Mouse (Mus musculus): ENCODE data around the gene Rhov. TPM values are rescaled to one million over a fixed set of nuclear protein-coding genes. Genes with fewer than 3 reads are reported as not detected.

Gene Rhov
- total RNA-seq, 2 experiments from 2014 or later = 5.9 to 7.1 TPM

DNA sequence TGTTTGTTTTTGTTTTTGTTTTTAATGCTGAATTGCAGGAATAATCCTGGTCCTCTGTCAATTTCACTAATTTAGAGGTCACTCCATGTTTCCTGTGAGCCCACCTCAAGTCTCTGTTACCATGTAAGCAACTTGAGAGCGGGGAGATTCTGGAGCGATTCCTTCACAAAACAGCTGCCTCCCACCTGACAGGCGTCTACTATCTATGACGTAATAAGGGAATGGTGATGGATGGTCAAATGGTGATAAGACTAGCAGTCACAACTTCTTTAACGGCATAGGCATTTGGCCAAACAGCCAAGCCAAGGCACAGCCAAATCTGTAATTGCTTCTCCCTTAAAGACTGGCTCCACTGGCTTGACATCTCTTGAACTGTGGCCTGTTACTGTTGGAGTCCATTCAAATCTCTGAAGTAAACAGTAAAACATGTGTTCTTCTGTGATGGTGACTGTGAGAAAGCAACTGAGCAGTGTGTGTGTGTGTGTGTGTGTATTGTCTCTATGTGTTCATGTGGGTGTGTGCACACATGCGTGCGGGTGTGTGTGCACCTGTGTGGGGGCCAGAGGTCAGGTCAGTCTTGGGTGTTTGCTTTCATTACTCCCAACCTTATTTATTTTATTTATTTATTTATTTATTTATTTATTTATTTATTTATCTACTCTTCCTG lies 11.0 kb upstream of the Rhov start:
- DNase-seq (ENCODE audit: low spot score in 2 of 2) = no peak
- Histone ChIP-seq H3K27ac (no peak overlapping the region), H3K4me3 (no peak overlapping the region)
- TF ChIP-seq CTCF (conservative IDR thresholded peaks at IDR 0.05) = no peak

GRCm38 (mm10) chr2:119277810-119278209 lies 6.7 kb upstream of the Rhov start:
- DNase-seq (ENCODE audit: low spot score in 2 of 2) = no peak
- no peak for TF ChIP-seq CTCF (conservative IDR thresholded peaks at IDR 0.05)
- H3K27ac ChIP-seq = no peak overlapping the region
- no peak overlapping the region for H3K4me3 ChIP-seq

- H3K27ac ChIP-seq = no peak overlapping the region
- no peak for TF ChIP-seq CTCF (conservative IDR thresholded peaks at IDR 0.05)
- H3K4me3 ChIP-seq = no peak overlapping the region
- no peak for DNase-seq (ENCODE audit: low spot score in 2 of 2)
These were observed 5.9 kb upstream of the Rhov start for GRCm38 (mm10) chr2:119276926-119277325.

DNA sequence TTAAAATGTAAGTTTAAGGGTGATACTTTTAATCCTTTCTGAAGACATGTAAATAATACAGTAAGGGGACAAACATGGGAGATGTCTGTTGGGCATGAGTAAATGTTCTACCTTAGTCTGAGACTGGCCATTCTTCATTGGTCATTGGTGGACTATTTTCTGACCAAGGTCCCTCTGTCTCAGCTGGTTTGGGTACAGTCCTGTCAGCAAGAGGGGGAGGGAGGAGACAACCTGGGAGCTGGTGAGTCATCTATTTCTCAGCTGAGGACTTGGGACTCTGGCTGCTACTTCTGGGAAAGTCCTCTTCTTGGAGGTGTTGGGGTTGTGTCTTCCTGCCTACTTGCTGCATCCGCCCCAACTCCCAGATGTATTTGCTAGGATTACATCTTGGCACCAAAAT lies 3.1 kb upstream of the Rhov start:
- Histone ChIP-seq H3K4me3 (no peak overlapping the region), H3K27ac (no peak overlapping the region)
- no peak for TF ChIP-seq CTCF (conservative IDR thresholded peaks at IDR 0.05)
- no peak for DNase-seq (ENCODE audit: low spot score in 2 of 2)

GRCm38 (mm10) chr2:119270286-119270642 lies 808 bp downstream of the Rhov start:
- no peak for DNase-seq (ENCODE audit: low spot score in 2 of 2)
- H3K4me3 ChIP-seq = peak overlapping the region; percentile 71
- H3K27ac ChIP-seq = no peak overlapping the region
- TF ChIP-seq CTCF (conservative IDR thresholded peaks at IDR 0.05) = no peak

DNA sequence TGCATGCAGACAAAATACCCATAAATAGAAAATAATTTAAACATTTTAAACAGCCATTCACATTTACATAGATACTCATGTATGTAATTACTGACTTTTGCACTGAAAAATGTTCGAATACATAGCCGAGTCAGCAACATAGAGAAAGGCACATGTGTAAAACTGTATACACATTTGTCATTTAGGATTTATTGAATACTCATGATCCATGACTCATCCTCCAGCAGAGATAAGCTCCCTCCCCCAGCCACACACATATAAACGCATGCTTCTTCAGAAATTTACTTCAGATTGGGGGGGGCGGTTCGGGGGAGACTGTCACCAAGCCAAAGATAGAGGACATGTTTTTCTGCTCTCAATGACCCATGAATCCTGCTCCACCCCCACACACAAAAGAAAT lies 7.3 kb downstream of the Rhov start:
- H3K4me3 ChIP-seq = no peak overlapping the region
- no peak for DNase-seq (ENCODE audit: low spot score in 2 of 2)
- no peak for TF ChIP-seq CTCF (conservative IDR thresholded peaks at IDR 0.05)

DNA sequence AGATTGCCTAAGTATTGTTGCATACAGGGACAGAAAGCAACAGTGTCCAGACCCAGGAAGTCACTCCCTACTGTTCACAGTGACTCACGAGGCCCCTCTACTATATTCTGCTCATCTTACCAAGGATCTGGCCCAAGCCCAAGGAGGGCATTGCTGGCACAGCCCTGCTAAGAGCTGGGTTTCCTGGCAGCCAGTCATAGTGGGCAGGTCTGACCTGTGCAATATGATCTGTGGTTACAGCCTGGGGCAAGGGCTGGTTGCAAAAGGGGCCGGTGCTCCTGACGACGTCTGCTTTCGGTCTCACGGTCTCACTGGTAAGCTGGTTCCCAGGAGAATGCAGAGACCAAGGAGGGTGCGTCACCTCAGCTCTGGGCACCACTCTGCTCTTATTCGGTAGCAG lies 8.1 kb downstream of the Rhov start:
- no peak for TF ChIP-seq CTCF (conservative IDR thresholded peaks at IDR 0.05)
- DNase-seq (ENCODE audit: low spot score in 2 of 2) = no peak
- H3K27ac ChIP-seq = no peak overlapping the region
- no peak overlapping the region for H3K4me3 ChIP-seq

More for the DNA sequence above, 7.3 kb downstream of the Rhov start:
- no peak overlapping the region for H3K27ac ChIP-seq

- Histone ChIP-seq H3K4me3 (no peak overlapping the region), H3K27ac (no peak overlapping the region)
- TF ChIP-seq CTCF (conservative IDR thresholded peaks at IDR 0.05) = no peak
- DNase-seq (ENCODE audit: low spot score in 2 of 2) = no peak
These were observed 9.7 kb downstream of the Rhov start for GRCm38 (mm10) chr2:119261326-119261725.

GRCm38 (mm10) chr2:119260518-119260917 lies 10.6 kb downstream of the Rhov start:
- H3K27ac ChIP-seq = no peak overlapping the region
- no peak overlapping the region for H3K4me3 ChIP-seq
- DNase-seq (ENCODE audit: low spot score in 2 of 2) = no peak
- TF ChIP-seq CTCF (conservative IDR thresholded peaks at IDR 0.05) = no peak

GRCm38 (mm10) chr2:119254976-119255375 lies 16.1 kb downstream of the Rhov start:
- no peak overlapping the region for H3K4me3 ChIP-seq
- TF ChIP-seq CTCF (conservative IDR thresholded peaks at IDR 0.05) = no peak
- no peak for DNase-seq (ENCODE audit: low spot score in 2 of 2)
- no peak overlapping the region for H3K27ac ChIP-seq

GRCm38 (mm10) chr2:119250826-119251478 lies 20.1 kb downstream of the Rhov start:
- Histone ChIP-seq H3K4me3 (no peak overlapping the region), H3K27ac (no peak overlapping the region)
- DNase-seq (ENCODE audit: low spot score in 2 of 2) = peak; percentile 59 to 89
- peak; percentile 97 for TF ChIP-seq CTCF (conservative IDR thresholded peaks at IDR 0.05)

GRCm38 (mm10) chr2:119250377-119250776 lies 20.7 kb downstream of the Rhov start:
- Histone ChIP-seq H3K4me3 (no peak overlapping the region), H3K27ac (no peak overlapping the region)
- TF ChIP-seq CTCF (conservative IDR thresholded peaks at IDR 0.05) = no peak
- no peak for DNase-seq (ENCODE audit: low spot score in 2 of 2)

DNA sequence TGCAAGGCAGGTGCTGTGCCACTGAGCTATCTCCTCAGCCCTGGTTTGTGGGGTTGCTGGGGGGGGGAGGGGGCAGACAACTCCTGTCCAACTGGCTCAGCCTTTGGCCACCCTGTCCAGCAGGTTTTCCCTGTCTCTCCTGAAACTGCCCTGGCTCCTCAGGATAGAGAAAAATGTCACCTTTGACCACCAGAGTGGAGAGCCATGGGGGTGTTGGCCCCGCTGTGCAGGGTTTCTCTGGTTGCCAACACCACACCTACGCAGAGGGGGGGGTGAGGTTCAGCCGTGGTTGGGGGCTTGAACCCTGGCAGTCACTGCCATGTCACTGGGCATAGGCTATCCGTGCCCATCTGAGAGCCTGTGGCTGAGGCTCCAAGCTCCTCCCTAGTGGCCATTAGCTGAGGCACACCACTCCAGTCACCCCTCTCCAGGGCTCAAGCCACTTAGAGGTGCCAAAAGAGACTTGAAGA lies 21.4 kb downstream of the Rhov start:
- TF ChIP-seq CTCF (conservative IDR thresholded peaks at IDR 0.05) = no peak
- H3K4me3 ChIP-seq = no peak overlapping the region
- no peak for DNase-seq (ENCODE audit: low spot score in 2 of 2)
- no peak overlapping the region for H3K27ac ChIP-seq

DNA sequence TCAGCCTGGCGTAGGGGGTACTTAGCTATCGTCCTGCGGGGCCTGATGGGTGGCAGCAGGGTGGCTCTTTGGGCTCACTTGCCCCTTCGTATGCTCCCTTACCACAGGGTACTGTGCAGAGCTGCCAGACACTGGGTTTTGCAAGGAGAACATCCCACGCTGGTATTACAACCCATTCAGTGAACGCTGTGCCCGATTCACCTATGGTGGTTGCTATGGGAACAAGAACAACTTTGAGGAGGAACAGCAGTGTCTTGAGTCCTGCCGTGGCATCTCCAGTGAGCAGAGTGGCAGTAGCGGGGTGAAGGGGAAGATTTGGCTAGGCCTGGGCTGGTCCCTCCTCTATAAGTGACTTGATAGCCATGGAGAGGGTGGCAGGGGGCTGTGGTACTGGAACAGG lies 23.2 kb downstream of the Rhov start:
- DNase-seq (ENCODE audit: low spot score in 2 of 2) = no peak
- no peak overlapping the region for H3K4me3 ChIP-seq
- TF ChIP-seq CTCF (conservative IDR thresholded peaks at IDR 0.05) = no peak
- no peak overlapping the region for H3K27ac ChIP-seq
